Mouse (Mus musculus) embryo, embryonic 9.5 days (tissue): ENCODE measurements at regions not wholly inside any gene's neighbourhood (a gene's known extent, or its start where the extent isn't known, plus 50 kb on each side); places are given as distances from the start of the nearest gene placed in this dataset.

ENCODE experiments used
- DNase-seq: peaks from one replicate; pipeline ENCODE4 v3.0.0-alpha.2; 2017; ENCODE audit errors: extremely low spot score

DNA sequence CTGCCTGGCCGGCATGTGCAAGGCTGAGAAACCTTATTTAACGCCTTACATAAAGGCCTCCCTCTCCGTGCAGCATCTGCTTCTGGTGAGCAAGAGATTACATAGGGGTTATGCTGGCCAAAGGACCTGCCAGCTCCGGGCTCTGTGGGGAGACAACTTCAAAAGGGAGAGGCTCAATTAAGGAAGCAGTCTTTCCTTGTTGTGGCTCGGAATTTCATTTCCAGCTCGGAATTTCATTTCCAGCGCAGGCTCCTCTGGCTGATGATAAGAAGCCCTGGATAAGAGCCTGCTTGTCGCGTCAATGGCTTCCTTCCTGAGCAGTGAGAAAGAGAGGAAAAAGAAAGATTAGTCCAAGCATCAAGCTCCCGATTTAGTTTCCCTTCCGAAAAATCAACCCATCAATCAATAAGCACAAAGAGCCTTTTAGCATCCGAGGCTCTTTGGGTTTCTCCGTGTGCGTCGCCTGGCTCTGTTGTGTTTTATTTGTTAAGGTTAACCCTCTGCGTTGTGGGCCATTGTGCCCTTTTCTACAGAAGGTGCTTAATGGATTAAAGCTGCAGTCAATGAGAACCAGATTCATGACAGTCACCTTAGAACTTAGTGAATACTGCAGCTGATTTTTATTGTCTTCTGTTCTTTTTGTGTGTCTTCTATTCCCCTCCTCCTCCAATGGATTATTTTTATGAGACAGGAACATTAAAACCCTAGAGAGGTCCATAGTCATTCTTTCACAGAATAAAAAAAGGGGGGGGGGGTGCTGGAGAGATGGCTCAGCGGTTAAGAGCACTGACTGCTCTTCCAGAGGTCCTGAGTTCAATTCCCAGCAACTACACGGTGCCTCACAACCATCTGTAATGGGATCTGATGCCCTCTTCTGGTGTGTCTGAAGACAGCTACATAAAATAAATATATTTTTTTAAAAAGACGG is 218.3 kb downstream of the Myo1b start:
- peak; percentile 60 for DNase-seq

DNA sequence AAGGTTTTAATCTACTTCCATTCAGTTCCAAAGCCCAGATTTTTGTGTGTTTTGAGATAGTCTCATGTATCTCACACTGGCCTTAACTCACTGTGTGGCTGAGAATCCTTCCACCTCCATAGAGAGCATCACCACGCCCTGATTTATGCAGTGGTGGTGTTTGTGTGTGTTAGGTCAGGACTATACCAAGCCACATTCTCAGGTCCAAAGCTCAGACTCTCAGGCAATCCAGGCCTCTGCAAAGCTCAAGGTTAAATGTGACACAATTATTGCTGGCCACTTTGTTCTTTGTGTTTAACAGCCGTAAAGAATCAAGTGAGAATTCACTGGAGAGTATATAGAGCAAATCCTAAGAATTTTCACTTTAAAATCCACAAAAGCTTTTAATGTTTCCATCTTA is 218.2 kb upstream of the Nabp1 start:
- no peak for DNase-seq

DNA sequence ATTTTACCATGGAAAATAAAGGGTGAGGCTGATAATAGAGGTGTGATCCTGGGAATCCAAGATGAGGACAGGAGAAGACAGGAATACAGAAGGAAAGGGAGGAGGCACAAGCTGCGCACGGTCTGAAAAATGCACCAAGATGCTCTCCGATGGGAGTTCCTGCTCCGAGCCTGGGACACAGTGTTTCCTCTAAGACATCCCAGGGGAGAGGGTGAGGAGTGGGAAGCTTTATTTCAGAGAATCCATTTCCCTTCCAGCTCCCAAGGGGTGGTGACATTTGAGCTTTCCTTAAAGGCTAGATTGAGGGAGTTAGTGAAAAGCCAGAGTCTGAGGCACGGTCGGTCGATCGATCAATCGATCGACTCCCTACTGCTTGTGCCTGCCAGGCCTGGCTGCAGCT is 212.7 kb upstream of the Nabp1 start:
- no peak for DNase-seq

DNA sequence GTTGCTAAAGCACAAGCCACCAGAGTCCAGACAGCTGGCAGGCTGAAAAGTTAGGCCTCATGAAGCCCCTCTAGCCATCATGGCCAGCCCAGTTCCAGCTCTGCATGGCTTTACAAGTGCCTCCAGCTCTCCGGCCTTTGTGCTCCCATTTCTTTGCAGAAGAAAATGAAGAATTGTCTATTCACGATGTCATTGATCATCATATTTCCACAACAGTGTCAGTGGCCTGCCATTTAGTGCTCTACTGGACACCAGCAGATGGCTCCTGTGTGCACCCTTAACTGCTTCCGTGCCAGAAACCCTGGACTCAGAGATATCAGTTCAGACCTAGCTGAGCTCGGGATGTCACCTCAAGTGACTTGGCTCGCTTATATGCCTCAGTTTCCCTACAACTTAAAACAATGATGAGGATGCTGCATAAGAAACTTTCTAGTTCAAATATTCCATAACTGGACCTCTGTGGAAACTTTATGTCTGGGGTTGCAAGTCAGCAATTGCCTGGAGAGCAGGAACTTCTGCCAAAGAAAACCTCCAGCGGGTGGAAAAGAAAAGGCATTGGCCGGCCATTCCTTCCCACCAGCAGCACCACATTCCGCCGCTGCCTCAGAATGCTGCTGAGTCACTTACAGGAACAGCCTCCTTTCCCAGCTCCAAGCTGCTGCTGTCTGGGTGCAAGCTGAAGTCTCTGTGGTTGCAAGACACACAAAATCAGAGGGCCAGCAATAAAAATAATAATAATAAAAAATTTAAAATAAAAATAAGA is 211.4 kb upstream of the Nabp1 start:
- DNase-seq: no peak

DNA sequence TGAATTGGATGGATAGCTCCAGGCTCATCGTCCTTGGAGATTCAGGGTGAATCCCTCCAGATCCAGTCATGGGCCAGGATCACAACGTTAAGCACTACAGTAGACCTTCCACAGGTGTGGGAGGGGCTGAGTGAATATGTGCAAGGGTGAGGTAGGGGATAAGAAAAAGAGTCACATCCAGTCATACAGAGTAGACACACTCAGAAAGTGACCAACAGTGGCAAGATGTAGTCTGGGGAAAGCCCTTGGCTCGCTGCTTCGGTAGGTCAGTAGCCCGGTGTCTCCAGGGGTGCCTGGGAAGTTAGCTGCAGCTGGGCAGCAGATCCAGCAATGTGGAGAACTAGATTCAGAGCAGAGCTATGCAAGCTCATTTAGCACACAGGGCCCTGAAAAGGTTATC is 210.7 kb upstream of the Nabp1 start:
- DNase-seq: no peak

GRCm38 (mm10) chr1:51688224-51688545 is 210.0 kb upstream of the Nabp1 start:
- DNase-seq: no peak

- DNase-seq: no peak
These were observed 209.4 kb upstream of the Nabp1 start for GRCm38 (mm10) chr1:51687484-51688223.

GRCm38 (mm10) chr1:51686759-51687158 is 208.5 kb upstream of the Nabp1 start:
- DNase-seq: no peak

GRCm38 (mm10) chr1:51682273-51682672 is 204.0 kb upstream of the Nabp1 start:
- no peak for DNase-seq

- no peak for DNase-seq
These were observed 203.6 kb upstream of the Nabp1 start for GRCm38 (mm10) chr1:51681872-51682271.

DNA sequence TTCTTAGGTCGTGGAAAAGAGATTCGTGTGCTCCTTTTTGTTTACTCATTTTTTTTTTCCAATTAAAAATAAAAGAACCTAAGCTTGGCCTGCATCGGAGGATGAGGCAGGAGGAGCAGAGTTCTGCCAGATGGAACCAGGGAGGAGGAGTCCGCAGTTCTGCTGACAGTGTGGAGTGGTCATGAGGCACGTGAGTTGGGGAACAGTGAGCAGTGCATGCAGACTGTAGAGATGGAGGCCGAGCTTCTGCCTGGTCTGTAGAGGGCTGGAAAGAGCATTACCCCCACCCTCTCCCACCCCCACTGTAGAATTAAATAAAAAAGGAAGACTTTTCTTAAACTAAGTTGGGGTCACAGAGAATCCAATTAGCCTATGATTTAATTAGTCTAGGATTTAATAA is 202.5 kb upstream of the Nabp1 start:
- DNase-seq: no peak

GRCm38 (mm10) chr1:51678290-51678928 is 200.2 kb upstream of the Nabp1 start:
- DNase-seq: no peak

GRCm38 (mm10) chr1:51677802-51678201 is 199.6 kb upstream of the Nabp1 start:
- no peak for DNase-seq

GRCm38 (mm10) chr1:51671691-51672090 is 193.5 kb upstream of the Nabp1 start:
- no peak for DNase-seq

DNA sequence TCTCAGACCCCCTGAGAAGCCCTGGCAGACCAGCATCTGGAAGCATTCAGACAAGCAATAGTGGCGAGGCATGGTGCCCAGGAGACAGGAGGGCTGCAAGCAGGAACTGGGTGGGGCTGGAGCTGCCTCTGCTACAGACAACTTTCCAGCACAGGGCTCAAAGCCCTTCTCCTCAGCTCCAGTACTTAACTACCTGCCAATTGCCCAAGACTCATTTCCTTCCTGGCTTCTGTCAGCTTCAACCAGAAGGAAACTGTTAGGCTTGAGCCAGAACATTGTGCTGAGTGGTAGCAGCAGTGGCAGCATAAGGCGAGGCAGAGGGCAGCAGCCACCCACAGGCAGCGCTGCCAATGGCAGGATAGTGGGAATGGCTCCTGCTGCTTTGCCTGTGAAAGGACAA is 193.1 kb upstream of the Nabp1 start:
- no peak for DNase-seq

DNA sequence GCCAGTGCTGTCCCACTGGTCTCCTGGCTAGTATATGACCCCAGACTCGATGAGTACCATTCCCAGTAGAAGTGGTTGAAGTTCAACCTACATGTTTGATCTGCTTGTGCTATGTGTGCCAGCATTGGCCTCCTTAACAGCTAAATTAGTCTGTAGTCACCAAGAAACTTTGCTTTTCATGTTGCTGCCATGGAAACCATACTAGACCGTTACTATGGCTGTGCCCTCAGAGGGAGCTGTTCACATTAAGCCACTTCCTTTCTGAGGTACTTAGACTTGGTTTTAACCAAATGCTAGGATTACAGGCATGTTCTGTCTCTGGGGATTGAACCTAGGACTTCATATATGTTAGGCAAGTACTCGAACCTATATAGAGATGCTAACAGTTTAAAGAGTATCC is 191.8 kb upstream of the Nabp1 start:
- DNase-seq: no peak

- no peak for DNase-seq
These were observed 190.7 kb upstream of the Nabp1 start for GRCm38 (mm10) chr1:51668881-51669280.

DNA sequence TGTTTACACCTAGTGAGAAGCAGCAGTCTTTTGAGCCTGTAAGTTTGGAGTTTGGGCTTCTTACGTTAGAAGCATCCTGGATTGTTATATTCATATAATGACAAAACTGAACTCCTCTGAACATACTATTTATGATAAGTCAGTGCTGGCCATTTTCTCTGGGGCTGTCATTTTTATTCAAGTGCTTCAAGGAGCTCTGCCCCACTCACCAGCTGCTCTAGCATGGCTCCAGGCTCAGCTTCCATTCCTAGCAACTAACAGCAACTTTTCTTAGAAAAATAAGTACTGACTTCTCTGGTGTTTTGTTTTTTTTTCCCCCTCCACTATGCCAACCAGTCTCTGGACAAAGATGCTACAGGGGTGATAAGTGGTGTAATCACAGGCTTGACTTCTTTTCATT is 182.3 kb upstream of the Nabp1 start:
- no peak for DNase-seq

DNA sequence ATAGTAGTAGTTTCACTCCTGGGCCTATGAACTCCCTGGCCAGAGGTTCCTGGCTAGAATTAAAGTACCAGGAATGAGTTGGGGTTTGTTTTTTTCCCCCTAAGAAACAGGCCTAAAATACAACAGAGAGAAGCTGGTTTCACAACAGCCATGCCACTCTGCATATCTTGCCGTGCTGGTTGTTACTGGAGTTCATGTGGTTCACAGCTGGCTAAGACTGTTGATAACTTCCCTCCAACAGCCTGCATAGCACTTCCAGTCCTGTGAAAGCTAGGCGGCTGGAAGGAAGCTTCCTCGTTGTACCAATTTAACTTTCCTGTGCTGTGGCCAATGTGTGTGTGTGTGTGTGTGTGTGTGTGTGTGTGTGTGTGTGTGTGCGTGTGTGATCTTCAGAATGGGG is 179.0 kb upstream of the Nabp1 start:
- DNase-seq: no peak

DNA sequence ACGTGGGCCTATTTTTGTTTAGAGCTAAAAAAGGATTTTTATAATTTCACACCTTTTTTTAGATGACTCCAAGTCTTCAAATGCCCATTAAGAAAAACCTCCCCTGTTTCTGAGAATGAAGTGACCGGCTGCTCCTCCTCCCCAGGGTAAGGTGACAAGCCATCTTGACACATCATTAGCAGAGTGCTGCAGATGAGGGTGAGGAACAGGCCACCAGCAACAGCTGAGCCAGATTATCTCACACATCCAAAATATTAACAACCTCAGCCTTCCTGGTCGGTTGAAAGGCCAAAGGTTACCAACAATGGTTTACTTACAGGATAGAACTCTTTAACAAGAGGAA is 172.4 kb upstream of the Nabp1 start:
- DNase-seq: peak; percentile 58

- no peak for DNase-seq
These were observed 171.9 kb upstream of the Nabp1 start for GRCm38 (mm10) chr1:51649963-51650652.

DNA sequence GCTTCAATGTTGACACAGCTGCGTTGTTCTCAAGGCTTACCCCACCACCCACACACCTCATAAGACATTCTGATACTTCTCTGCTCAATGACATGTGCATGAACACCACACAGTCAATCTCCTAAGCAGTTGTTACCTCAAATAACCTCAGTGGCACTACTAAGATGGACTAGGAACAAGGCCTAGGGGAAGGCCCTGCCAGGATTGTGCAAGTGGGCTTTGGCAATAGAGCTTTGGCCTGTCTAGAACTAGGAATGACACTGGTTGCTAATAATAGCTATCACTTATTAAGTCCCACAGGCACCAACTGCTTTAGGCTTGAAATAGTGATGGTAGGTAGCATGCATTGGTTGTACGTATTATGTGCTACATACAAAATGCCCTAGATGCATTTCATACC is 169.7 kb upstream of the Nabp1 start:
- DNase-seq: no peak
